Mouse (Mus musculus) cerebellum, adult 2 months (tissue): Measurements from ENCODE around the gene Runx1. TPM values are rescaled to one million over a fixed set of nuclear protein-coding genes. Genes with fewer than 3 reads are reported as not detected.
A peak's percentile ranks its signal among the peaks of the same experiment; 100 is the strongest.

Source experiments
- DNase-seq, 2 experiments: peaks; one replicate each; pipeline ENCODE4 v3.0.0; 2021
- H3K27ac ChIP-seq: fragments of 200-500 bp; 2 replicates; pipeline ENCODE4 v1.5.1; 2012; ENCODE audit warnings: low read length, control low read depth, inconsistent platforms; ENCODE audit not compliant: insufficient read depth
- H3K27me3 ChIP-seq: fragments of 200-500 bp; 2 replicates; pipeline ENCODE4 v1.6.1; 2012; ENCODE audit warnings: inconsistent platforms, mild to moderate bottlenecking, low read length, moderate library complexity; ENCODE audit not compliant: control insufficient read depth, insufficient read depth
- H3K4me1 ChIP-seq: fragments of 200-500 bp; 2 replicates; pipeline ENCODE4 v1.6.1; 2011; ENCODE audit warnings: low read length; ENCODE audit not compliant: control insufficient read depth, insufficient read depth
- H3K4me3 ChIP-seq: fragments of 200-500 bp; replicated peaks from 2 replicates; pipeline ENCODE3; 2011; ENCODE audit warnings: mild to moderate bottlenecking, low read depth, low read length, control low read depth; ENCODE audit not compliant: insufficient read depth
- CTCF ChIP-seq: fragments of 200-500 bp; IDR thresholded peaks from 2 replicates; pipeline ENCODE4 v1.5.1; 2011; ENCODE audit warnings: low read depth, mild to moderate bottlenecking, control low read depth, low read length, moderate library complexity, borderline replicate concordance; ENCODE audit not compliant: insufficient read depth
- POLR2A ChIP-seq: fragments of 200-500 bp; IDR thresholded peaks from 2 replicates; pipeline ENCODE4 v1.6.1; 2011; ENCODE audit warnings: low read length, control low read depth, borderline replicate concordance; ENCODE audit not compliant: insufficient read depth
- WGBS: fragments of 180-500 bp; shearing (Covaris S2); methylation state at CpG from one replicate; pipeline ENCODE4 v1.1.7; 2018; 5-methylcytosine and 5-hydroxymethylcytosine counted together
- polyA plus RNA-seq: library from polyadenylated mRNA; depleted of rRNA; stranded (reverse); fragments of >200 nt; gene quantifications from 2 replicates; pipeline ENCODE4 v1.2.3, GENCODE M21; 2012

The Runx1 gene
- polyA plus RNA-seq, 1 experiment: 0.52 TPM

DNA sequence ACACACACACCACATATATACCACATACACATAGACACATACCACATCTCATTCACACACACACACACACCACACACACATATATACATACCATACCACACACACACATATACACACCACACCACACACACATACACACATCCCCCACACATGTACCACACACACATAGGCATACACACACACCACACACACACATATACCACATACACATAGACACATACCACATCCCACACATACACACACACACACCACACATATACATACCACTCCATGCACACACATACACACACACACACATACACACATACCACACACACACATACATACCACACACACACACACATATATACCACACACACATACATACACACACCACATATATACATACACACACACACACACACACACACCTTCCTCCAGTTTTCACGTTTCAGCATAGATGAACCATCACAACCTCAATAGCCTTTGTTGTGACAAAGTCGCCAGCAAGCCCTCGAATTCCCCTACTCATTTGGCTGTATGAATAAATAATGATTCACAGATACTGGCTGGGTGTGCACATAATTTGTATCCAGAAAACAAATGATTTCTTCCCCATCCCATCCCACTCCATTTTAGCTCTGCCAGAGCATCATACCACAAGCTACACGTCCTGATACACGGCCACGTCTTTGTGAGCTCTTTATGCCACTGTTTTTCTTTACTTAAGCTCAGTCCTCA, 1.8 kb downstream of the Runx1 start:
- 84% methylated on average over 6 of the region's 6 CpGs for WGBS
- H3K4me3 ChIP-seq: no peak overlapping the region
- no peak for DNase-seq
- no peaks in the 10 kb centered on the region for H3K27me3 ChIP-seq
- H3K4me1 ChIP-seq: peaks cover 6% of the 10 kb centered on the region; the same call in 1 of the 2 replicates
- TF ChIP-seq CTCF (no peak), POLR2A (no peak)
- no peak overlapping the region for H3K27ac ChIP-seq

DNA sequence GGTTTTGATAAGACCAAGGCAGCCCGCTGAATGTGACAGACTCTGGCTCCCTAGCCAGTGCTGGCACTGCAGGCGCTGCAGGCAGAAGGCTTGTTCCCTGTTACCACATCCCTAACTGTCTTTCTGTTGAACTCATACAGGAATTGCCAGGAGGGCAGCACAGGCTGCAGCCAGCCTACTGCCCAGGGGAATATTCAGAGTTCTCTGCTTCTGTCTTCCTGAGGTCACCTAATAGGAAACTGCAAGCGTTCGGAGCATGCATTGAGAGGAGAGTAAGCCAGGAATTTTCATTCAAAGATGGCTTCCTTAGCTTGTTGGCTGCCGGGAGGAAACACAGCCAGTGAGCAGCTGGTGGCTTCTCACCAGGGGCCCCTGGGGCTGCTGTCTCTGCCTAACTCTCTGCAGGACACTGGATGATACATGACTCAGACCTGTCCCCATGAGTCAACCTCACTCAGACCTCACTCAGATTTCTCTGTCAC, 2.5 kb downstream of the Runx1 start:
- TF ChIP-seq CTCF: no peak
- TF ChIP-seq POLR2A: no peak
- H3K4me1 ChIP-seq: peaks cover 6% of the 10 kb centered on the region; the same call in 1 of the 2 replicates
- DNase-seq: peak; percentile 35 to 69
- H3K27me3 ChIP-seq: no peaks in the 10 kb centered on the region
- no peak overlapping the region for H3K27ac ChIP-seq
- 23% methylated on average over 5 of the region's 5 CpGs for WGBS
- no peak overlapping the region for H3K4me3 ChIP-seq

DNA sequence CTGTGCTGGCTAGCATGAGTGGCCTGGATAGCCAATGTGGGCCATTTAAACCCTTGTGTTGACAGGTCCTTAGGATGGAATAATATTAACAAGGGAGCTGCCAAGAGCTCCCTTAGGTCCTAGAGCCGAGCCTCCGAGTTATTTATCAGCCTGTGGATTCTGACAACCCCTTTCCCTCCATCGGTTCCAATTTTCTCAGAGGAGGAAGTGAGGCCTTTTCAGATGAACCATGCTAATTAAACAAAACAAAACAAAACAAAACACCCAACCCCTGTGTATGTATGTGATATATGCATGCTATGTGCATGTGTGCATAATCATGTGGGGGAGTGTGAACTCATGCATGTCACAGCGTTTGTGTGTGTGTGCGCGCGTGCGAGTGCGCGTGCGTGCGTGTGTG, 3.3 kb downstream of the Runx1 start:
- TF ChIP-seq CTCF (no peak), POLR2A (no peak)
- Histone ChIP-seq H3K4me3 (no peak overlapping the region), H3K27me3 (no peaks in the 10 kb centered on the region), H3K27ac (no peak overlapping the region), H3K4me1 (peaks cover 6% of the 10 kb centered on the region; the same call in 1 of the 2 replicates)
- DNase-seq: no peak
- 90% methylated on average over 12 of the region's 12 CpGs for WGBS

DNA sequence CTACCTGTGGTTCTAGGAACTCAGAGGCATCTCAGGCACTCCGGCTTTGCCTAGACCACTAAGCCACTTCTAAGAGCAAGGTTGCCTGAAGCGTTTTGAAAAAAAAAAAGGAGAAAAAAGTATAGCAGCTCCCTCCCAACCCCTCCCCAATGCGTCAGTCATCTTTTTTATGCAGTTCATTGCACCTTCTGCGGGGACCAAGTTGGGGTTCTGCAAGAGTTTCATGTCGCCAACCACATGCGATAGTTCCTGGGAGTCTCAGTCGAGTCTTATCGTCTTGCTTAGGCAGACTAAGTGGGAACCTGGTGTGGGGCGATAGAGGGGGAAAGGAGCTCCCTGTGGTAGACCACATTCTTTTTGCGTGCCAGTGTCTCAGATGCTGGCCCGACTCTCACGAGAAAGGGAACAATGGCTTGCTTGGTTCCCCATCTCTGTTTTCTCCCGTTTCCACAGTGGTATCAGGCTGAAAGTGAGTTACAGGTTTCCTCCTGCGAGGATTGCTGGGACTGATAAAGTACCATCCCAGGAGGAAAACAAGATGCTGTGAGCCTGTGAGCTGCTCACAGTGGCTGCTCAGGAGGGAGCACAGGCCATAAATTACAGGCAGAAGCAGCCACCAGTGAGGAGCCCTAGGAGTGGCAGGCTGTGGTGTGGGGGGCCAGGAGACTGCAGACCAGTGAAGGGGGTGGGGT, 3.9 kb downstream of the Runx1 start:
- no peak overlapping the region for H3K4me3 ChIP-seq
- H3K27me3 ChIP-seq: no peaks in the 10 kb centered on the region
- H3K4me1 ChIP-seq: peaks cover 6% of the 10 kb centered on the region; the same call in 1 of the 2 replicates
- no peak for DNase-seq
- no peak overlapping the region for H3K27ac ChIP-seq
- TF ChIP-seq POLR2A (no peak), CTCF (no peak)
- WGBS: 86% methylated on average over 14 of the region's 14 CpGs

DNA sequence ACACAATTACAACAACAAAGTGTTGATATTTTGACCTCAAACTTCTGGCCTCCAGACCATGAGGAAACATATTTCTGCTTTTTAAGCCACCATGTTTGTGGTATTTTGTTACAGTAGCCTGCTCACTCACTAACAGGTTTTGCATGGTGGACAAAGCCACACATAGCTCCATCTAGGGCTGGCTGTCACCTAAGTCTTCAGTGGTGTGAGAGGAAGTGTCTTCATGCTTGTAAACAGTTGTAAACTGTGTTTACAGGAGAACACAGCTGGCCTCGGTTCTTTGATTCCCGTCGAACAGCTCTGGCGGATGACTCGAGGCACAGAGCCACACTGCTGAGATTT, 4.4 kb downstream of the Runx1 start:
- WGBS: 91% methylated on average over 5 of the region's 5 CpGs

DNA sequence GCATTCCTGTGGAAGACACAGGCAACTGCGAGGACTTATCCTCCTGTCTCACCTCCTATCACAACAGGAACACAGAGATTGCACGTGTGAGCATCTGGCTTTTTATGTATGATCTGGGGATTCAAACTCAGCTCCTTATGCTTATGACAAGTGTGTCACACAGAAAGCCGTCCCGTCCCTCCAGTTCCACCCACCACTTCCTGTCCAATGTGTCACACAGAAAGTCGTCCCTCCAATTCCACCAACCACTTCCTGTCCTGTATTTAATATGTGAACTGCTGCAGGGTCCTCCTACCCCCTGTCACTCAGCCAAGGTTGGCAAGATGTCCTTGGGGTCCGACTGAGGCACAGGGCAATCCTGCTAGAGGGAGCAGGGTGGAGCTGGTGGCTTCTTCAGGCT, 5.5 kb downstream of the Runx1 start:
- WGBS: 82% methylated on average over 6 of the region's 6 CpGs
- H3K4me1 ChIP-seq: peaks cover 6% of the 10 kb centered on the region; the same call in 1 of the 2 replicates
- H3K27ac ChIP-seq: no peak overlapping the region
- H3K4me3 ChIP-seq: no peak overlapping the region
- no peaks in the 10 kb centered on the region for H3K27me3 ChIP-seq
- no peak for DNase-seq
- TF ChIP-seq CTCF: no peak
- TF ChIP-seq POLR2A: no peak

More for the DNA sequence above, 4.4 kb downstream of the Runx1 start:
- TF ChIP-seq POLR2A (no peak), CTCF (no peak)
- DNase-seq: no peak
- no peak overlapping the region for H3K27ac ChIP-seq
- H3K4me3 ChIP-seq: no peak overlapping the region
- no peaks in the 10 kb centered on the region for H3K27me3 ChIP-seq
- H3K4me1 ChIP-seq: peaks cover 6% of the 10 kb centered on the region; the same call in 1 of the 2 replicates

DNA sequence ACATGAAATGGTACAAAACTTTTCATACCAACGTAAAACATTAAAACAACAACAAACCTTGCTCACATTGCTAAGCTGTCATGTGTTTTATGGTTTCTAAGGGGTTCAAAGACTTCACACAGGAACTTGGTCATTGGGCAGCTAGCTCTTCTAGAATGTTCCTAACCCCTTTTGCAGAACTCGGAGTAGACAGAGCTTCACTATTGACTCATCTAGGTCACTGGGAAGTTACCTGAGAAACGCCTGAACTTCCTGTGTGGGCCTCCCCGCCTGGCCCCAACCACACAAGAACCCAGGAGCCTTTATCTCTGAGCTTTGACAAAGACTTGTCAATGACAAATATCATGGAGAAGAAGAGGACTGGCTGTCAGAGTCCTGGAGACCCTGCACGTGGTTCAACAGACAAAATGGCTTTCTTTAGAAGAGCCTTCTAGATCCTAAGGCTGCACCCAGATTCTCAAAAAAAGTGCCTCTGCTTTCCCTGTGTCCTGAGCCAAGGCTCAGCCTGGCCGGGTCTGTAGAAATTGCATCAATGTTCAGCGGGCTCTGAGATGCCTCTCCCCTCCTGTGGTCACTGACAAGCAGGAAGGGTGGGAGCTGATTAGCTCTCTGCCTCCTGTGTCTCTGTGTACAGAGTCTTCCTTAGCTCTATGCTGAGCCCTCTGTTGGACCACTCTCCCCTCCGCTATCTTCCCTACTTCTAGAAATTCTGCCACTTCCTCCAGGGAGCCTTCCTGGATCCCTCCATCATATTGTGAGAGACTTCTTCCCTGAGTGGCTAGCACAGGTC, 7.3 kb downstream of the Runx1 start:
- no peak overlapping the region for H3K4me3 ChIP-seq
- no peak overlapping the region for H3K27ac ChIP-seq
- H3K27me3 ChIP-seq: no peaks in the 10 kb centered on the region
- WGBS: 83% methylated on average over 8 of the region's 8 CpGs
- no peak for DNase-seq
- TF ChIP-seq POLR2A: no peak
- TF ChIP-seq CTCF: no peak
- peaks cover 6% of the 10 kb centered on the region; the same call in 1 of the 2 replicates for H3K4me1 ChIP-seq

DNA sequence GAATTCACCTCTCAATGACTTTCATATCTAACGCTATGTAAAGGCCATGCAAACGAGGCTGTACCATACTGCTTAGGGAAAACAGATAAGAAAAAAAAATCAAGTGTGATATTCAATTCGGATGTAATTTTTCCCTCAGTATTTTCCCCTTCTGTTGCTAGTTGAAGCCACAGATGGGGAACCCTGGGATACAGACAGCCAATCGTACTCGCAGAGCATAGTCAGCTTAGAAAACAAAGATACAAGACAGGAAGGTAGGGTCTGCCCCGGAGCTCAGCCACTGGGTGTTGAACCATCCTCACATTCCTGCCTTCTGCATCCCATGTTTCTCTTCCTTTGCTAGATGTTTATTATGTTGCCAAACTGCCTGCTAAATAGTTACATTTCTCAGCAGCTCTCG, 9.9 kb downstream of the Runx1 start:
- Histone ChIP-seq H3K4me1 (no peaks in the 10 kb centered on the region), H3K27me3 (no peaks in the 10 kb centered on the region), H3K4me3 (no peak overlapping the region), H3K27ac (no peak overlapping the region)
- DNase-seq: no peak
- TF ChIP-seq CTCF: no peak
- TF ChIP-seq POLR2A: no peak
- 91% methylated on average over 7 of the region's 7 CpGs for WGBS
